Mouse (Mus musculus) C2C12 (cell line): ENCODE data around the gene Slco2a1. TPM values are rescaled to one million over a fixed set of nuclear protein-coding genes. Genes with fewer than 3 reads are reported as not detected.

Experiments used
- H3K27me3 ChIP-seq: one replicate; pipeline ENCODE4 v1.6.1; 2011; ENCODE audit not compliant: control insufficient read depth, insufficient read depth, insufficient read length
- H3K36me3 ChIP-seq: one replicate; pipeline ENCODE4 v1.6.1; 2011; ENCODE audit not compliant: control insufficient read depth, insufficient read depth
- H3K4me3 ChIP-seq: one replicate; pipeline ENCODE4 v1.5.1; 2011; ENCODE audit warnings: mild to moderate bottlenecking, control low read depth; ENCODE audit not compliant: poor library complexity, insufficient read depth, severe bottlenecking
- H3K79me2 ChIP-seq: one replicate; pipeline ENCODE4 v1.6.1; 2011; ENCODE audit not compliant: control insufficient read depth, insufficient read depth
- H3K79me3 ChIP-seq: one replicate; pipeline ENCODE4 v1.6.1; 2011; ENCODE audit warnings: low read depth, control low read depth
- H3ac ChIP-seq: one replicate; pipeline ENCODE3; 2011; ENCODE audit warnings: low read depth; ENCODE audit not compliant: control insufficient read depth, insufficient read length
- CEBPB ChIP-seq: IDR thresholded peaks from one replicate; pipeline ENCODE4 v1.6.1; 2011; ENCODE audit warnings: low read depth, mild to moderate bottlenecking, control low read depth, moderate library complexity
- CTCF ChIP-seq: IDR thresholded peaks from one replicate; pipeline ENCODE4 v1.5.1; 2011; ENCODE audit not compliant: control insufficient read depth, insufficient read depth, insufficient read length
- FOSL1 ChIP-seq: IDR thresholded peaks from one replicate; pipeline ENCODE4 v1.8.0; 2011; ENCODE audit warnings: mild to moderate bottlenecking, low read length; ENCODE audit not compliant: poor library complexity, insufficient read depth, severe bottlenecking
- MAX ChIP-seq: IDR thresholded peaks from one replicate; pipeline ENCODE4 v1.6.1; 2011; ENCODE audit warnings: mild to moderate bottlenecking, control low read depth
- MYOD1 ChIP-seq: IDR thresholded peaks from one replicate; pipeline ENCODE4 v1.6.1; 2011; ENCODE audit warnings: low read depth; ENCODE audit not compliant: control insufficient read depth, insufficient read length
- MYOG ChIP-seq: IDR thresholded peaks from one replicate; pipeline ENCODE4 v1.6.1; 2011; ENCODE audit not compliant: control insufficient read depth, insufficient read length; ENCODE audit errors: extremely low read depth
- USF1 ChIP-seq: IDR thresholded peaks from one replicate; pipeline ENCODE4 v1.6.1; 2011; ENCODE audit warnings: low read depth, mild to moderate bottlenecking, control low read depth, moderate library complexity
- polyA plus RNA-seq: library from polyadenylated mRNA; unstranded; fragments of >200 nt; fragmentation: generic; extraction: Trizol; gene quantifications from one replicate; pipeline ENCODE4 v1.2.1, GENCODE M21; 2012; ENCODE audit warnings: missing spikeins

The Slco2a1 gene
- polyA plus RNA-seq, 1 experiment = 0.20 TPM

GRCm38 (mm10) chr9:102963321-102963720 lies 25.2 kb upstream of the Slco2a1 start:
- H3K36me3 ChIP-seq = no peaks in the 10 kb centered on the region
- no peaks in the 10 kb centered on the region for H3K79me2 ChIP-seq
- TF ChIP-seq MYOD1 = no peak
- TF ChIP-seq USF1 = no peak
- TF ChIP-seq CEBPB = no peak
- no peak for TF ChIP-seq MAX

GRCm38 (mm10) chr9:102964644-102965043 lies 23.9 kb upstream of the Slco2a1 start:
- H3K79me3 ChIP-seq = no peaks in the 10 kb centered on the region
- no peaks in the 10 kb centered on the region for H3K36me3 ChIP-seq
- H3ac ChIP-seq = no peak overlapping the region
- no peaks in the 10 kb centered on the region for H3K27me3 ChIP-seq
- H3K79me2 ChIP-seq = no peaks in the 10 kb centered on the region
- no peak overlapping the region for H3K4me3 ChIP-seq
- TF ChIP-seq USF1 = no peak
- no peak for TF ChIP-seq CEBPB
- TF ChIP-seq FOSL1 = no peak
- TF ChIP-seq MYOG = no peak
- TF ChIP-seq MAX = no peak
- no peak for TF ChIP-seq MYOD1
- TF ChIP-seq CTCF = no peak

More at GRCm38 (mm10) chr9:102963321-102963720, 25.2 kb upstream of the Slco2a1 start:
- H3K27me3 ChIP-seq = no peaks in the 10 kb centered on the region
- no peak overlapping the region for H3ac ChIP-seq
- H3K79me3 ChIP-seq = no peaks in the 10 kb centered on the region
- no peak overlapping the region for H3K4me3 ChIP-seq

- Histone ChIP-seq H3K27me3 (no peaks in the 10 kb centered on the region), H3K79me2 (no peaks in the 10 kb centered on the region), H3K4me3 (no peak overlapping the region), H3K79me3 (no peaks in the 10 kb centered on the region), H3ac (no peak overlapping the region), H3K36me3 (no peaks in the 10 kb centered on the region)
- no peak for TF ChIP-seq MAX
- no peak for TF ChIP-seq CTCF
- no peak for TF ChIP-seq MYOD1
- no peak for TF ChIP-seq FOSL1
- TF ChIP-seq MYOG = no peak
- TF ChIP-seq USF1 = no peak
- TF ChIP-seq CEBPB = no peak
Measured at GRCm38 (mm10) chr9:102972393-102973050, 16.0 kb upstream of the Slco2a1 start.

- TF ChIP-seq MAX (no peak), FOSL1 (no peak), MYOD1 (no peak), CEBPB (no peak), MYOG (no peak), CTCF (no peak), USF1 (no peak)
- no peak overlapping the region for H3ac ChIP-seq
- no peak overlapping the region for H3K4me3 ChIP-seq
- no peaks in the 10 kb centered on the region for H3K79me2 ChIP-seq
- H3K79me3 ChIP-seq = no peaks in the 10 kb centered on the region
- no peaks in the 10 kb centered on the region for H3K27me3 ChIP-seq
- no peaks in the 10 kb centered on the region for H3K36me3 ChIP-seq
Measured at GRCm38 (mm10) chr9:102975887-102976286, 12.6 kb upstream of the Slco2a1 start.

GRCm38 (mm10) chr9:102977090-102977489 lies 11.4 kb upstream of the Slco2a1 start:
- Histone ChIP-seq H3K4me3 (no peak overlapping the region), H3K36me3 (no peaks in the 10 kb centered on the region), H3K27me3 (no peaks in the 10 kb centered on the region), H3K79me3 (no peaks in the 10 kb centered on the region), H3K79me2 (no peaks in the 10 kb centered on the region), H3ac (no peak overlapping the region)
- TF ChIP-seq MAX = no peak
- no peak for TF ChIP-seq MYOG
- no peak for TF ChIP-seq CTCF
- TF ChIP-seq FOSL1 = no peak
- no peak for TF ChIP-seq MYOD1
- TF ChIP-seq CEBPB = no peak

- Histone ChIP-seq H3ac (no peak overlapping the region), H3K79me3 (no peaks in the 10 kb centered on the region), H3K27me3 (no peaks in the 10 kb centered on the region), H3K36me3 (no peaks in the 10 kb centered on the region), H3K4me3 (no peak overlapping the region), H3K79me2 (no peaks in the 10 kb centered on the region)
- no peak for TF ChIP-seq USF1
- no peak for TF ChIP-seq MYOD1
- no peak for TF ChIP-seq MAX
- no peak for TF ChIP-seq CTCF
- TF ChIP-seq FOSL1 = no peak
- no peak for TF ChIP-seq MYOG
- no peak for TF ChIP-seq CEBPB
Measured at GRCm38 (mm10) chr9:102977791-102978492, 10.6 kb upstream of the Slco2a1 start.
